13 mouse cellular contexts compared by ENCODE assay signal in genomic region chr16:96148834-96149233, GRCm38 (mm10). TPM values are rescaled to one million over a fixed set of nuclear protein-coding genes. Genes with fewer than 3 reads are reported as not detected.
A peak's percentile ranks its signal among the peaks of the same experiment; 100 is the strongest.
DNase-seq lines count a peak whose midpoint lies in the region; ATAC-seq and TF ChIP-seq lines count a peak whose summit lies in the region.
"Had no signal": no experiment of that assay in that cellular context is flagged by ENCODE, and none has a peak within 500 bp of the region (broad histone marks: within the 10 kb centered on the region; RNA-seq: fewer than 3 reads in every experiment).

No protein-coding gene starts in this region.

- no peak overlapping the region for H3K4me3 ChIP-seq in forebrain, embryonic 12.5 days (replicated peaks)
- no peak overlapping the region for H3K4me3 ChIP-seq in forebrain, embryonic 13.5 days
- H3K4me3 ChIP-seq in kidney, embryonic 14.5 days (ENCODE audit: low read length): no peak overlapping the region
- H3K4me3 ChIP-seq in olfactory bulb, adult 2 months (ENCODE audit: insufficient read depth, low read depth, low read length): no peak overlapping the region

- H3K4me1 ChIP-seq in forebrain, embryonic 12.5 days: peaks cover 16% of the 10 kb centered on the region
- peaks cover 23% of the 10 kb centered on the region for H3K4me1 ChIP-seq in forebrain, embryonic 13.5 days
- H3K4me1 ChIP-seq in kidney, embryonic 14.5 days (ENCODE audit: control insufficient read depth, insufficient read depth, low read length): peaks cover 11% of the 10 kb centered on the region; the same call in 1 of the 2 replicates
- peaks cover 34% of the 10 kb centered on the region for H3K4me1 ChIP-seq in olfactory bulb, adult 2 months (ENCODE audit: control insufficient read depth, insufficient read depth, low read length)

- 83% methylated on average over 6 of the region's 6 CpGs for WGBS in forebrain, embryonic 12.5 days
- 85% methylated on average over 6 of the region's 6 CpGs for WGBS in forebrain, embryonic 13.5 days
- 80% methylated on average over 6 of the region's 6 CpGs for WGBS in kidney, embryonic 14.5 days
- 55% methylated on average over 6 of the region's 6 CpGs for WGBS in olfactory bulb, adult 2 months

- H3K36me3 ChIP-seq in forebrain, embryonic 12.5 days (replicated peaks): peaks cover 17% of the 10 kb centered on the region
- H3K36me3 ChIP-seq in forebrain, embryonic 13.5 days (ENCODE audit: poor library complexity, severe bottlenecking): peaks cover 19% of the 10 kb centered on the region
- H3K36me3 ChIP-seq in kidney, embryonic 14.5 days (ENCODE audit: control insufficient read depth, insufficient read depth, low read length): peaks cover 12% of the 10 kb centered on the region; the same call in 1 of the 2 replicates

- TF ChIP-seq POLR2A in olfactory bulb, adult 2 months (IDR thresholded peaks at IDR 0.05; ENCODE audit: insufficient read depth, low read depth, low read length): no peak

- H3K27me3 ChIP-seq in forebrain, embryonic 12.5 days: no peaks in the 10 kb centered on the region
- no peaks in the 10 kb centered on the region for H3K27me3 ChIP-seq in forebrain, embryonic 13.5 days
- no peaks in the 10 kb centered on the region for H3K27me3 ChIP-seq in kidney, embryonic 14.5 days (ENCODE audit: control insufficient read depth, insufficient read depth, low read length)

- H3K9me3 ChIP-seq in forebrain, embryonic 12.5 days: no peaks in the 10 kb centered on the region
- no peaks in the 10 kb centered on the region for H3K9me3 ChIP-seq in forebrain, embryonic 13.5 days (replicated peaks)
- no peaks in the 10 kb centered on the region for H3K9me3 ChIP-seq in kidney, embryonic 14.5 days (ENCODE audit: control insufficient read depth, low read length)

- ATAC-seq in forebrain, embryonic 12.5 days (ENCODE audit: low FRiP score): no peak
- no peak for ATAC-seq in forebrain, embryonic 13.5 days
- ATAC-seq in kidney, embryonic 14.5 days (ENCODE audit: low FRiP score, low TSS enrichment): no peak
- no peak for ATAC-seq in cerebellum, adult (ENCODE audit: insufficient number of reproducible peaks, low FRiP score, low TSS enrichment)
- ATAC-seq: forebrain, embryonic 16.5 days had no signal

- TF ChIP-seq CTCF in olfactory bulb, adult 2 months (IDR thresholded peaks at IDR 0.05; ENCODE audit: insufficient read depth, low read depth, low read length): no peak

- H3K9ac ChIP-seq in forebrain, embryonic 12.5 days: peak overlapping the region; percentile 17; the same call in 1 of the 2 replicates
- H3K9ac ChIP-seq in forebrain, embryonic 13.5 days: no peak overlapping the region
- H3K9ac ChIP-seq in kidney, embryonic 14.5 days (ENCODE audit: low read depth, low read length): 0 out of 2 replicates have a peak overlapping the region, but pooled peaks have one; percentile 12

- H3K27ac ChIP-seq in forebrain, embryonic 12.5 days: no peak overlapping the region
- H3K27ac ChIP-seq in forebrain, embryonic 13.5 days: no peak overlapping the region
- no peak overlapping the region for H3K27ac ChIP-seq in kidney, embryonic 14.5 days (ENCODE audit: low read depth, low read length)
- H3K27ac ChIP-seq in olfactory bulb, adult 2 months (ENCODE audit: insufficient read depth, low read depth, low read length): peak overlapping the region; percentile 56

- H3K4me2 ChIP-seq in forebrain, embryonic 12.5 days: no peak overlapping the region
- H3K4me2 ChIP-seq in forebrain, embryonic 13.5 days: no peak overlapping the region
- no peak overlapping the region for H3K4me2 ChIP-seq in kidney, embryonic 14.5 days (replicated peaks; ENCODE audit: low read depth, low read length)

- no peak for DNase-seq in kidney, adult 8-10 months
- peak; percentile 64 for DNase-seq in adipocyte (ENCODE audit: low spot score)
- no peak for DNase-seq in cerebellum, postnatal 25 days
- DNase-seq: adrenal gland, postnatal 36 days; cerebellum, adult 18-20 months; kidney, adult 18-20 months; lung, adult 18-20 months had no signal

RNA-seq across cellular contexts. Expression of gene Wrb, which starts 3.6 kb away (rescaled TPM):
- polyA plus RNA-seq in forebrain, embryonic 12.5 days (2016; fragmentation: Nextera tagmentation; extraction: Ambion mirVana): 116 and 127 TPM in 2 replicates
- polyA plus RNA-seq in forebrain, embryonic 13.5 days (2015; fragmentation: Nextera tagmentation; extraction: Ambion mirVana): 131 and 147 TPM in 2 replicates
- polyA plus RNA-seq in kidney, embryonic 14.5 days (2014; fragmentation: Nextera tagmentation; extraction: Ambion mirVana): 68.5 and 75.6 TPM in 2 replicates
- polyA plus RNA-seq in olfactory bulb, adult 2 months (2012; ENCODE audit: insufficient read depth, insufficient read length, low replicate concordance, missing spikeins): not detected in 2 replicates

RNA-seq across cellular contexts. Expression of gene Hmgn1, which starts 21.3 kb away (rescaled TPM):
- polyA plus RNA-seq in forebrain, embryonic 12.5 days (2016; fragmentation: Nextera tagmentation; extraction: Ambion mirVana): 799 and 857 TPM in 2 replicates
- polyA plus RNA-seq in forebrain, embryonic 13.5 days (2015; fragmentation: Nextera tagmentation; extraction: Ambion mirVana): 656 and 774 TPM in 2 replicates
- 746 and 807 TPM in 2 replicates for polyA plus RNA-seq in kidney, embryonic 14.5 days (2014; fragmentation: Nextera tagmentation; extraction: Ambion mirVana)
- not detected in 2 replicates for polyA plus RNA-seq in olfactory bulb, adult 2 months (2012; ENCODE audit: insufficient read depth, insufficient read length, low replicate concordance, missing spikeins)

RNA-seq across cellular contexts. Expression of gene Lca5l, which starts 43.2 kb away (rescaled TPM):
- 1.3 and 1.6 TPM in 2 replicates for polyA plus RNA-seq in forebrain, embryonic 12.5 days (2016; fragmentation: Nextera tagmentation; extraction: Ambion mirVana)
- polyA plus RNA-seq in forebrain, embryonic 13.5 days (2015; fragmentation: Nextera tagmentation; extraction: Ambion mirVana): 1.1 and 1.3 TPM in 2 replicates
- polyA plus RNA-seq in kidney, embryonic 14.5 days (2014; fragmentation: Nextera tagmentation; extraction: Ambion mirVana): 1.5 TPM in 2 replicates
- not detected in 2 replicates for polyA plus RNA-seq in olfactory bulb, adult 2 months (2012; ENCODE audit: insufficient read depth, insufficient read length, low replicate concordance, missing spikeins)

RNA-seq across cellular contexts. Expression of gene Sh3bgr, which starts 51.4 kb away (rescaled TPM):
- 0.59 and 1.6 TPM in 2 replicates for polyA plus RNA-seq in forebrain, embryonic 12.5 days (2016; fragmentation: Nextera tagmentation; extraction: Ambion mirVana)
- polyA plus RNA-seq in forebrain, embryonic 13.5 days (2015; fragmentation: Nextera tagmentation; extraction: Ambion mirVana): 0.86 and 1.3 TPM in 2 replicates
- 2.9 and 3.4 TPM in 2 replicates for polyA plus RNA-seq in kidney, embryonic 14.5 days (2014; fragmentation: Nextera tagmentation; extraction: Ambion mirVana)
- polyA plus RNA-seq in olfactory bulb, adult 2 months (2012; ENCODE audit: insufficient read depth, insufficient read length, low replicate concordance, missing spikeins): not detected in 2 replicates
